ENCODE assay signal across 8 mouse cellular contexts in genomic region chr8:105623679-105624245, GRCm38 (mm10). TPM values are rescaled to one million over a fixed set of nuclear protein-coding genes. Genes with fewer than 3 reads are reported as not detected.
A peak's percentile ranks its signal among the peaks of the same experiment; 100 is the strongest.
DNase-seq lines count a peak whose midpoint lies in the region; ATAC-seq and TF ChIP-seq lines count a peak whose summit lies in the region.

No protein-coding gene starts in this region.

- H3K9me3 ChIP-seq in forebrain, embryonic 10.5 days = no peaks in the 10 kb centered on the region
- no peaks in the 10 kb centered on the region for H3K9me3 ChIP-seq in forebrain, embryonic 11.5 days (ENCODE audit: control insufficient read depth, low read length)
- H3K9me3 ChIP-seq in kidney, embryonic 16.5 days (ENCODE audit: low read length) = no peaks in the 10 kb centered on the region
- no peaks in the 10 kb centered on the region for H3K9me3 ChIP-seq in stomach, postnatal 0 days (ENCODE audit: control insufficient read depth, low read length)

- 0 out of 2 replicates have a peak overlapping the region, but pooled peaks have one; percentile 30 for H3K27ac ChIP-seq in forebrain, embryonic 10.5 days
- no peak overlapping the region for H3K27ac ChIP-seq in forebrain, embryonic 11.5 days (ENCODE audit: low read depth, low read length)
- peak overlapping the region; percentile 92; the same call in 1 of the 2 replicates for H3K27ac ChIP-seq in kidney, embryonic 16.5 days (ENCODE audit: low read length)
- peak overlapping the region; percentile 1; the same call in 1 of the 2 replicates for H3K27ac ChIP-seq in brown adipose tissue, adult 24 weeks (replicated peaks; ENCODE audit: low read depth, low read length)
- H3K27ac ChIP-seq in stomach, postnatal 0 days (replicated peaks) = no peak overlapping the region

- no peak overlapping the region for H3K9ac ChIP-seq in forebrain, embryonic 11.5 days (ENCODE audit: low read length)
- 0 out of 2 replicates have a peak overlapping the region, but pooled peaks have one; percentile 0 for H3K9ac ChIP-seq in kidney, embryonic 16.5 days (replicated peaks; ENCODE audit: low read length)
- H3K9ac ChIP-seq in stomach, postnatal 0 days (ENCODE audit: low read length) = no peak overlapping the region

- ATAC-seq in forebrain, embryonic 11.5 days (replicated peaks; ENCODE audit: low FRiP score) = no peak
- ATAC-seq in kidney, embryonic 16.5 days (ENCODE audit: low FRiP score, low TSS enrichment) = no peak
- ATAC-seq in frontal cortex, adult (ENCODE audit: low TSS enrichment) = no peak
- ATAC-seq in stomach, postnatal 0 days (ENCODE audit: low FRiP score, low TSS enrichment) = no peak

- 64% methylated on average over 7 of the region's 7 CpGs for WGBS in forebrain, embryonic 10.5 days
- WGBS in forebrain, embryonic 11.5 days = 58% methylated on average over 7 of the region's 7 CpGs
- 16% methylated on average over 7 of the region's 7 CpGs for WGBS in kidney, embryonic 16.5 days
- 61% methylated on average over 7 of the region's 7 CpGs for WGBS in stomach, postnatal 0 days

- DNase-seq in forebrain, embryonic 10.5 days (ENCODE audit: extremely low spot score, low spot score) = no peak
- no peak for DNase-seq in forebrain, embryonic 11.5 days (ENCODE audit: low spot score)
- DNase-seq in kidney, adult 8-10 months = no peak
- DNase-seq in naive thymus-derived CD4-positive, alpha-beta T cell, adult 2 months (ENCODE audit: low read depth) = peak; percentile 52
- DNase-seq in stomach, postnatal 0 days (ENCODE audit: low spot score) = no peak

- no peak overlapping the region for H3K4me2 ChIP-seq in forebrain, embryonic 11.5 days (ENCODE audit: low read depth, low read length, severe bottlenecking)
- H3K4me2 ChIP-seq in kidney, embryonic 16.5 days (replicated peaks; ENCODE audit: low read depth, low read length) = 0 out of 2 replicates have a peak overlapping the region, but pooled peaks have one; percentile 27
- no peak overlapping the region for H3K4me2 ChIP-seq in stomach, postnatal 0 days (replicated peaks; ENCODE audit: low read depth)

- no peak for TF ChIP-seq CTCF in stomach, postnatal 0 days (IDR thresholded peaks at IDR 0.05; ENCODE audit: low read depth)

- H3K4me1 ChIP-seq in forebrain, embryonic 10.5 days = peaks cover 38% of the 10 kb centered on the region
- H3K4me1 ChIP-seq in forebrain, embryonic 11.5 days (replicated peaks; ENCODE audit: control insufficient read depth, insufficient read depth, low read length) = 0 out of 2 replicates have a peak, but pooled peaks cover 2% of the 10 kb centered on the region
- H3K4me1 ChIP-seq in kidney, embryonic 16.5 days (ENCODE audit: insufficient read depth, low read length) = peaks cover 39% of the 10 kb centered on the region
- peaks cover 4% of the 10 kb centered on the region; the same call in 1 of the 2 replicates for H3K4me1 ChIP-seq in brown adipose tissue, adult 24 weeks (ENCODE audit: control insufficient read depth, insufficient read depth, insufficient read length, low read length)
- H3K4me1 ChIP-seq in stomach, postnatal 0 days (replicated peaks; ENCODE audit: control insufficient read depth, insufficient read depth) = no peaks in the 10 kb centered on the region

- H3K4me3 ChIP-seq in forebrain, embryonic 10.5 days = no peak overlapping the region
- H3K4me3 ChIP-seq in forebrain, embryonic 11.5 days (ENCODE audit: low read depth, low read length) = no peak overlapping the region
- H3K4me3 ChIP-seq in kidney, embryonic 16.5 days (ENCODE audit: low read length) = no peak overlapping the region
- H3K4me3 ChIP-seq in brown adipose tissue, adult 24 weeks (ENCODE audit: insufficient read depth, low read depth, low read length) = no peak overlapping the region
- no peak overlapping the region for H3K4me3 ChIP-seq in stomach, postnatal 0 days (ENCODE audit: low read depth, low read length)

- no peaks in the 10 kb centered on the region for H3K27me3 ChIP-seq in forebrain, embryonic 10.5 days (ENCODE audit: poor library complexity, severe bottlenecking)
- H3K27me3 ChIP-seq in forebrain, embryonic 11.5 days (ENCODE audit: control insufficient read depth, insufficient read depth, low read length) = no peaks in the 10 kb centered on the region
- H3K27me3 ChIP-seq in kidney, embryonic 16.5 days (ENCODE audit: insufficient read depth, low read length) = no peaks in the 10 kb centered on the region
- no peaks in the 10 kb centered on the region for H3K27me3 ChIP-seq in stomach, postnatal 0 days (ENCODE audit: control insufficient read depth, insufficient read depth, low read length)

- no peak for TF ChIP-seq EP300 in stomach, postnatal 0 days (optimal IDR thresholded peaks at IDR 0.05)

- peaks cover 44% of the 10 kb centered on the region for H3K36me3 ChIP-seq in forebrain, embryonic 10.5 days (replicated peaks)
- peaks cover 5% of the 10 kb centered on the region; the same call in 1 of the 2 replicates for H3K36me3 ChIP-seq in forebrain, embryonic 11.5 days (ENCODE audit: control insufficient read depth, insufficient read depth, low read length)
- peaks cover 31% of the 10 kb centered on the region for H3K36me3 ChIP-seq in kidney, embryonic 16.5 days (ENCODE audit: insufficient read depth, low read length)
- H3K36me3 ChIP-seq in stomach, postnatal 0 days (ENCODE audit: control insufficient read depth, insufficient read depth, low read length) = peaks cover 9% of the 10 kb centered on the region; the same call in 1 of the 2 replicates

RNA-seq across cellular contexts. Expression of gene Ctcf, which starts 12.6 kb away (rescaled TPM):
- polyA plus RNA-seq in forebrain, embryonic 10.5 days (2016; fragmentation: Nextera tagmentation; extraction: Ambion mirVana) = 146 and 150 TPM in 2 replicates
- polyA plus RNA-seq in forebrain, embryonic 11.5 days (2014; fragmentation: Nextera tagmentation; extraction: Ambion mirVana) = 134 and 145 TPM in 2 replicates
- polyA plus RNA-seq in kidney, embryonic 16.5 days (2015; fragmentation: Nextera tagmentation; extraction: Ambion mirVana) = 117 and 134 TPM in 2 replicates
- 18.5 and 22.9 TPM in 2 replicates for polyA plus RNA-seq in brown adipose tissue, adult 24 weeks (2012; ENCODE audit: insufficient read depth, insufficient read length, missing spikeins)
- polyA plus RNA-seq in stomach, postnatal 0 days (2015; fragmentation: Nextera tagmentation; extraction: Ambion mirVana) = 43.3 and 56.6 TPM in 2 replicates

RNA-seq across cellular contexts. Expression of gene Agrp, which starts 13.4 kb away (rescaled TPM):
- polyA plus RNA-seq in forebrain, embryonic 10.5 days (2016; fragmentation: Nextera tagmentation; extraction: Ambion mirVana) = 0.38 and 0.84 TPM in 2 replicates
- polyA plus RNA-seq in forebrain, embryonic 11.5 days (2014; fragmentation: Nextera tagmentation; extraction: Ambion mirVana) = 0.49 and 1.6 TPM in 2 replicates
- polyA plus RNA-seq in kidney, embryonic 16.5 days (2015; fragmentation: Nextera tagmentation; extraction: Ambion mirVana) = 0.84 and 1.2 TPM in 2 replicates
- not detected in 2 replicates for polyA plus RNA-seq in brown adipose tissue, adult 24 weeks (2012; ENCODE audit: insufficient read depth, insufficient read length, missing spikeins)
- polyA plus RNA-seq in stomach, postnatal 0 days (2015; fragmentation: Nextera tagmentation; extraction: Ambion mirVana) = 0.45 and 0.98 TPM in 2 replicates

RNA-seq across cellular contexts. Expression of gene Ripor1, which starts 18.7 kb away (rescaled TPM):
- 13.9 and 14.4 TPM in 2 replicates for polyA plus RNA-seq in forebrain, embryonic 10.5 days (2016; fragmentation: Nextera tagmentation; extraction: Ambion mirVana)
- 18.2 and 18.9 TPM in 2 replicates for polyA plus RNA-seq in forebrain, embryonic 11.5 days (2014; fragmentation: Nextera tagmentation; extraction: Ambion mirVana)
- polyA plus RNA-seq in kidney, embryonic 16.5 days (2015; fragmentation: Nextera tagmentation; extraction: Ambion mirVana) = 44.5 and 46.3 TPM in 2 replicates
- 13.4 and 14.4 TPM in 2 replicates for polyA plus RNA-seq in brown adipose tissue, adult 24 weeks (2012; ENCODE audit: insufficient read depth, insufficient read length, missing spikeins)
- 8.9 and 9.3 TPM in 2 replicates for polyA plus RNA-seq in stomach, postnatal 0 days (2015; fragmentation: Nextera tagmentation; extraction: Ambion mirVana)

RNA-seq across cellular contexts. Expression of gene Atp6v0d1, which starts 57.9 kb away (rescaled TPM):
- 65.3 and 73.4 TPM in 2 replicates for polyA plus RNA-seq in forebrain, embryonic 10.5 days (2016; fragmentation: Nextera tagmentation; extraction: Ambion mirVana)
- 99.2 and 108 TPM in 2 replicates for polyA plus RNA-seq in forebrain, embryonic 11.5 days (2014; fragmentation: Nextera tagmentation; extraction: Ambion mirVana)
- 106 and 111 TPM in 2 replicates for polyA plus RNA-seq in kidney, embryonic 16.5 days (2015; fragmentation: Nextera tagmentation; extraction: Ambion mirVana)
- polyA plus RNA-seq in brown adipose tissue, adult 24 weeks (2012; ENCODE audit: insufficient read depth, insufficient read length, missing spikeins) = 52.7 and 65.1 TPM in 2 replicates
- polyA plus RNA-seq in stomach, postnatal 0 days (2015; fragmentation: Nextera tagmentation; extraction: Ambion mirVana) = 96.2 and 101 TPM in 2 replicates

Comparison
In these comparisons a context has a peak if more than half of its experiments do, and no peak if none do; other contexts are left out.
1. H3K27ac ChIP-seq: peak in forebrain, embryonic 10.5 days (single experiment), kidney, embryonic 16.5 days (single experiment) and brown adipose tissue, adult 24 weeks (single experiment); none in forebrain, embryonic 11.5 days (single experiment) and stomach, postnatal 0 days (single experiment).